Mouse (Mus musculus) testis, adult 2 months (tissue): Measurements from ENCODE around the gene Pcgf3. TPM values are rescaled to one million over a fixed set of nuclear protein-coding genes. Genes with fewer than 3 reads are reported as not detected.

Experiments
- H3K27ac ChIP-seq: fragments of 200-500 bp; 2 replicates; pipeline ENCODE4 v1.5.1; 2012; ENCODE audit warnings: low read depth, low read length; ENCODE audit not compliant: control insufficient read depth, insufficient read depth
- H3K27me3 ChIP-seq: fragments of 200-500 bp; 2 replicates; pipeline ENCODE4 v1.6.1; 2012; ENCODE audit warnings: mild to moderate bottlenecking, low read length, moderate library complexity; ENCODE audit not compliant: control insufficient read depth, insufficient read depth
- H3K36me3 ChIP-seq: fragments of 200-500 bp; 2 replicates; pipeline ENCODE4 v1.6.1; 2012; ENCODE audit warnings: mild to moderate bottlenecking, low read length; ENCODE audit not compliant: control insufficient read depth, insufficient read depth
- H3K4me1 ChIP-seq: fragments of 200-500 bp; 2 replicates; pipeline ENCODE4 v1.6.1; 2012; ENCODE audit warnings: low read length; ENCODE audit not compliant: control insufficient read depth, insufficient read depth
- H3K4me3 ChIP-seq: fragments of 200-500 bp; 2 replicates; pipeline ENCODE4 v1.5.1; 2012; ENCODE audit warnings: low read depth, mild to moderate bottlenecking, low read length, moderate library complexity, mixed read lengths; ENCODE audit not compliant: control insufficient read depth
- CTCF ChIP-seq: fragments of 200-500 bp; IDR thresholded peaks from 2 replicates; pipeline ENCODE4 v1.5.1; 2012; ENCODE audit warnings: low read depth, mild to moderate bottlenecking, inconsistent platforms, low read length, moderate library complexity; ENCODE audit not compliant: control insufficient read depth, insufficient read depth, insufficient replicate concordance
- POLR2A ChIP-seq: fragments of 200-500 bp; IDR thresholded peaks from 2 replicates; pipeline ENCODE4 v1.6.1; 2012; ENCODE audit warnings: low read depth, mild to moderate bottlenecking, inconsistent platforms, low read length, moderate library complexity; ENCODE audit not compliant: control insufficient read depth
- polyA plus RNA-seq: library from polyadenylated mRNA; depleted of rRNA; stranded (reverse); fragments of >200 nt; gene quantifications from 2 replicates; pipeline ENCODE4 v1.2.3, GENCODE M21; 2012

Gene Pcgf3
- polyA plus RNA-seq, 1 experiment: 4.3 TPM

- no peak overlapping the region for H3K4me3 ChIP-seq
- H3K27ac ChIP-seq: no peak overlapping the region
- H3K4me1 ChIP-seq: peaks cover 7% of the 10 kb centered on the region
- no peaks in the 10 kb centered on the region for H3K27me3 ChIP-seq
- H3K36me3 ChIP-seq: no peaks in the 10 kb centered on the region; the same call in 1 of the 2 replicates
- TF ChIP-seq CTCF: no peak
- no peak for TF ChIP-seq POLR2A
These were observed 24.9 kb upstream of the Pcgf3 start for GRCm38 (mm10) chr5:108436101-108436500.

- H3K27ac ChIP-seq: no peak overlapping the region
- TF ChIP-seq POLR2A: no peak
- TF ChIP-seq CTCF: no peak
- H3K4me3 ChIP-seq: no peak overlapping the region
- H3K27me3 ChIP-seq: no peaks in the 10 kb centered on the region
- H3K4me1 ChIP-seq: peaks cover 2% of the 10 kb centered on the region; the same call in 1 of the 2 replicates
- no peaks in the 10 kb centered on the region for H3K36me3 ChIP-seq
These were observed 14.1 kb upstream of the Pcgf3 start for GRCm38 (mm10) chr5:108446973-108447372.

GRCm38 (mm10) chr5:108447857-108448256 lies 13.2 kb upstream of the Pcgf3 start:
- Histone ChIP-seq H3K36me3 (no peaks in the 10 kb centered on the region), H3K27ac (no peak overlapping the region), H3K27me3 (no peaks in the 10 kb centered on the region), H3K4me3 (no peak overlapping the region), H3K4me1 (peaks cover 2% of the 10 kb centered on the region; the same call in 1 of the 2 replicates)
- no peak for TF ChIP-seq POLR2A
- TF ChIP-seq CTCF: no peak

- Histone ChIP-seq H3K36me3 (no peaks in the 10 kb centered on the region), H3K27me3 (no peaks in the 10 kb centered on the region), H3K27ac (no peak within 1 kb of the TSS), H3K4me1 (peaks cover 2% of the 10 kb centered on the region; the same call in 1 of the 2 replicates), H3K4me3 (peak within 1 kb of the TSS; percentile 44)
- TF ChIP-seq CTCF (no peak), POLR2A (no peak)
These were observed 12.0 kb upstream of the Pcgf3 start, which contains the start of gene Mfsd7a for GRCm38 (mm10) chr5:108448785-108449668. TSS of gene Mfsd7a (minus strand) at chr5:108448891.

- H3K4me3 ChIP-seq: no peak overlapping the region
- no peak for TF ChIP-seq POLR2A
- TF ChIP-seq CTCF: no peak
- no peaks in the 10 kb centered on the region for H3K27me3 ChIP-seq
- H3K27ac ChIP-seq: no peak overlapping the region
- peaks cover 2% of the 10 kb centered on the region; the same call in 1 of the 2 replicates for H3K4me1 ChIP-seq
- no peaks in the 10 kb centered on the region for H3K36me3 ChIP-seq
These were observed 10.0 kb upstream of the Pcgf3 start for GRCm38 (mm10) chr5:108450837-108451540.

GRCm38 (mm10) chr5:108451611-108452010 lies 9.4 kb upstream of the Pcgf3 start:
- TF ChIP-seq POLR2A (no peak), CTCF (no peak)

GRCm38 (mm10) chr5:108452422-108452821 lies 8.6 kb upstream of the Pcgf3 start:
- no peaks in the 10 kb centered on the region for H3K27me3 ChIP-seq
- H3K36me3 ChIP-seq: no peaks in the 10 kb centered on the region
- H3K4me1 ChIP-seq: peaks cover 2% of the 10 kb centered on the region; the same call in 1 of the 2 replicates
- TF ChIP-seq CTCF (no peak), POLR2A (no peak)
- H3K4me3 ChIP-seq: no peak overlapping the region
- no peak overlapping the region for H3K27ac ChIP-seq

More at GRCm38 (mm10) chr5:108451611-108452010, 9.4 kb upstream of the Pcgf3 start:
- no peaks in the 10 kb centered on the region for H3K27me3 ChIP-seq
- H3K4me3 ChIP-seq: no peak overlapping the region
- peaks cover 2% of the 10 kb centered on the region; the same call in 1 of the 2 replicates for H3K4me1 ChIP-seq
- no peaks in the 10 kb centered on the region for H3K36me3 ChIP-seq
- H3K27ac ChIP-seq: no peak overlapping the region
